Mouse (Mus musculus) left cerebral cortex, postnatal 25 days (tissue): Measurements from ENCODE around the gene Sacs. TPM values are rescaled to one million over a fixed set of nuclear protein-coding genes. Genes with fewer than 3 reads are reported as not detected.

Experiments used
- total RNA-seq, 2 experiments: library from RNA; stranded (reverse); gene quantifications; 2 replicates each; pipeline ENCODE4 v1.2.3; 2021

The Sacs gene
- total RNA-seq, 2 experiments from 2014 or later = 59.7 to 68.4 TPM

Other genes with a start within 250 kb of the Sacs start
- gene Tnfrsf19, start 92.0 kb upstream of the Sacs start, total RNA-seq = 10 to 100 TPM; 55.7 to 64.8 TPM
- not detected for gene Sgcg, start 120.0 kb downstream of the Sacs start, total RNA-seq
- 1 to 10 TPM in 1 of 2 experiments, under 1 TPM in 1; 0.55 to 1.3 TPM for gene Arl11, start 171.3 kb downstream of the Sacs start, total RNA-seq
- gene Ebpl, start 222.0 kb downstream of the Sacs start, total RNA-seq = 1 to 10 TPM; 3.6 to 4.1 TPM